Mouse (Mus musculus) embryo, embryonic 11.5 days (tissue): ENCODE results near the gene Tacc2.
"Not testable (repeated sequence)": the region's sequence is repeated elsewhere in the genome, so short reads cannot be mapped to it uniquely, and the experiment has no call there.

ENCODE experiments used
- DNase-seq: peaks from one replicate; pipeline ENCODE4 v3.0.0-alpha.2; 2012; ENCODE audit warnings: low read depth, low spot score

Gene Tacc2

DNA sequence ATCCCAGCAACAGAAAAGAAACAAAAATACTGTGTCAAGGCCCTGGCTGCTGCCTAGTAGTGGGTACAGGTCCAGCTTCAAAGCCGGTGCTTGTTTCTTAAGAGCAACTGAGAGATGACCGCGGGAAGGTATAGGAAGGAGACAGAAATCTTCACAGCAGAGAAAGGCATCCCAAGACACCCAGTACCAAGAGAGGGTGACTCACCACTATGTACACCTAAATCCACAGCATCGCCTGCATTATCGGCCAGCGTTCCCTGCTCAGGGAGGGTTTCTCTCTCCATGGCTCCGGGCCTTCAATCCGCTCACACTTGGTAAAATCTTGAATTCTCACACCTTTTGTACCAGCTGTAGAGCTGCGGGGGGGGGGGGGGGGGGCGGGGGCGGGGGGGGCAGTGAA is 4.4 kb upstream of the Tacc2 start, which contains the start of gene Nsmce4a:
Nsmce4a (minus strand) TSS at position 298 of the 400 bp plus-strand sequence.
- DNase-seq: no peak

DNA sequence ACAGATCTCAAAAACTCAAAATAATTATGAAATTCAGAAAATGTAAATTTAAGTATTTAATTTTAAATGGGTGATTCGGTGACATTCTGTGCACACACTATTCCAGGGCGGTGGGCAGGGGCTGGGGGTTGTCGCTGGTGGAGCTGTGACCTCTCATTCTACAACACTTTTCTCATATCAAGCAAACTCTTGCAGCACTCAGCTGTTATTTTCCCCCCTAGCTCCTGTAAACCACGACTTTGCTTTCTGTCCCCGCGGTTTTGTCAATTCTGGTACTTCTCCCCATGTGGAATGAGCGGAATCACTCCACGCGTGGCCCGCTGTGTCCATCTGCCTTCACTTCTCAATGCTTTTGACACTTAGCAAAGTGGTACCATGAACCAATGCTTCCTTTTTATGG is 3.5 kb upstream of the Tacc2 start:
- DNase-seq: no peak

DNA sequence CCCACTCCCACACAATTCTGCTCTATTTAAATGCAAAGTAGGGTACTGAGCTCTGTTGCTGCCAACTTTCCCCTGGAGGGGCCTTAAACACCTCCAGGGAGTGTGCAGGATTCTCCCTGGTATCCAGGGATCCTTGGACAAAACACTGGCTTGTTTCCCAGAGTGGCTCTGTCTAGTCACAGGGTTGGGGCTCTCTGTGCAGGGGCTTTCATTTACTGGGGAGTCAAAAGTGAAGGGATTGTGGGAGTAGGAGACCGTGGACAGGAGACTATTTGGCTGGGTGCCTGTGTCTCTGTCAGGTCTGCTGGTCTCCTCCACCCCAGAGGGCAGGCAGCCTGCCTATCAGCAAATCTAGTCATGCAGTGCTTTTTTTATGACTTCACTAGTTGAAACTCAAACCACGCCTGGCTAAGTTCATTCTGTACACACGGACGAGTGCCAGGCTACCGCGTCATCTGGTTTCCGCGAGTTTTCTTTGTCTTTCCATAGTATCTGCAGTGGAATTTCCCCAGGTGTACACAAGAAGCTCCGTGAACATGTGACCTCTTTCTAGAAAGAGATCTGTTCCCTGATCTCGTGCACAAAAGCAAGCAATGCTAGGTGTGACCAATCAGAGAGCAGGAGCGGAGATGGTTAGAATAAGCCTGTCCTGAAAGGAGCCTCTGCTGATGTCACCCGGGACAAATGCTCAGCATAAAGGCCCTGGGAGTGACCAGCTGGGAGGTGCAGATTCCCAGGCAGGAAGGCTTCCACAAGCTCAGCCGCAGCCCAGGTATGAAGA is 2.8 kb upstream of the Tacc2 start:
- no peak for DNase-seq

DNA sequence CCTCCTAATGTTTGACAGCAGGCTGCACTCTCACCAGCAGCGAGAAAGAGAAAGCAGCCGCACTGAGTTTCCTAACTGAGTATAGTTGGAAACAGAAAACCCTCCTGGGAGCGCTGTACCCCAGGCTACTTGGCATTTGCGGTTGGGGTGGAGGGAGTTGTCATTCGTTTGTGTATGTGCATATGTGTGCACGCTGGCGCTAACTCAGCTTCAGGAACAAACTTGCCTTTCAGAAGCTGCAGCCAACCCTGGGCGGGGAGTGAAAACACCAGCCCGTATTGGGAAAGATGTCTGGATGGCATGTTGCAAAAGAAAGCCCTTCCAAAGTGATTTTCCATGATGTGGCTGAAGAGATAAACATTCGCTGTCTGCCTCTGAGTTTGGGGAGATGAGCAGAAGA is 257 bp upstream of the Tacc2 start:
- no peak for DNase-seq

DNA sequence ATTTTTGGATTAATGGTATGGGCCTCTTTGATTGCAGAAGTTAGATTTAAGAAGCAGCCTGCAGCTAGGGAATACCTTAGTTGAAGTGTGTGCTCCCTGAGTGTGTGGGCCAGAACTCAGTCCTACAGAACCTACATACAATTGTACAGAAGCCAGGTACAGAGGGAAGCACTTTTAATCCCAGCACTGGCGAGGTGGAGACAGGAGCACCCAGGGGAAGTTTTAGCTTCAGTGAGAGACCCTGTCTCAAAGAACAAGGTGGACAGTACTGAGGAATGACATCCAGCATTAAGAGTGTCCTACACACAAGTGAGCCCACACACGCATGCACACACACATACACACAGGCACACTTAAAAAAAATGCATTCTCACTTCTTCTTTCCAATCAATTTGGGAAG is 828 bp downstream of the Tacc2 start:
- DNase-seq: no peak

DNA sequence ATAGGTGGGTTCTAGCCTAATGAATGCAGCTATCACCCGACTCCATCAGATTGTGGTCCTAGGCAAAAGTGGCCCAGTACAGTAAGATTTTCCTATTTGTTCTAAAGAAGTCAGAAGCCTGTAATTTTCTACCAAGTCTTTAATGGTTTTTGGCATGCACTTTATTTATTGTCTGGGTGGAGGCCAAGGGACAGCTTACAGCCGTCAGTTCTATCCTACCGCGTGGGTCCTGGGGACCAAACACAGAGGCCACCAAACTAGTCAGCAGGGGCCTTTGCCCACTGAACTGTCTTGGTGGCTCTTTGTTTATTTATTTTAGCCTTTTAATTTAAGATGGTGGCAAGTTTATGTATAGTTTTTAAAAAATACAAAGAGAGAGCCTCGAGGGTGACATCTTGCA is 1.4 kb downstream of the Tacc2 start:
- no peak for DNase-seq

DNA sequence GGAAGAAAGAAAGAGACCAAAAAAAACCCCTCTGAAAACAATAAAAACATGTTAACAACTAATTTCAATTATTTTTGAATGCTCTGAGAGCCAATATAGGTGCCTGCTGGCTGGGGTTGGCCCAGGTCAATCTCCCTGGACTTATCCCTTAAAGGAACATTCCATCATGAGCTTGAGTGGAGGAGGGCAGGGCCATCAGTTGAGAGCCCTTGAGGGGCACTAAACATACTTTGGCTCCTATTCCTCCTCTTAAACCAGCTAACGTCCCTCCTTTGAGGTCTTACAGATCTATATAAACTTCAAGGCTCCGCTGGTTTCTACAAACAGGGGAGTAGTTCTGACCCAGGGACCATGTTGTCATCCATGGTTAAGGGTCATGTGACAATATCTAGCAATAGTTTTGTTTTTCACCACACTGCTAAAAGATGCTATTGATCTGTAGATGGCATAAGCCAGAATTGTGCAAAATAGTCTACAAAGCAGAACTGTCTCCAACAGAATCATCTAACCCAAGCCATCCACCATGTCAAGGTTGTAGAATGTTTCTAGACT is 9.4 kb downstream of the Tacc2 start:
- no peak for DNase-seq

DNA sequence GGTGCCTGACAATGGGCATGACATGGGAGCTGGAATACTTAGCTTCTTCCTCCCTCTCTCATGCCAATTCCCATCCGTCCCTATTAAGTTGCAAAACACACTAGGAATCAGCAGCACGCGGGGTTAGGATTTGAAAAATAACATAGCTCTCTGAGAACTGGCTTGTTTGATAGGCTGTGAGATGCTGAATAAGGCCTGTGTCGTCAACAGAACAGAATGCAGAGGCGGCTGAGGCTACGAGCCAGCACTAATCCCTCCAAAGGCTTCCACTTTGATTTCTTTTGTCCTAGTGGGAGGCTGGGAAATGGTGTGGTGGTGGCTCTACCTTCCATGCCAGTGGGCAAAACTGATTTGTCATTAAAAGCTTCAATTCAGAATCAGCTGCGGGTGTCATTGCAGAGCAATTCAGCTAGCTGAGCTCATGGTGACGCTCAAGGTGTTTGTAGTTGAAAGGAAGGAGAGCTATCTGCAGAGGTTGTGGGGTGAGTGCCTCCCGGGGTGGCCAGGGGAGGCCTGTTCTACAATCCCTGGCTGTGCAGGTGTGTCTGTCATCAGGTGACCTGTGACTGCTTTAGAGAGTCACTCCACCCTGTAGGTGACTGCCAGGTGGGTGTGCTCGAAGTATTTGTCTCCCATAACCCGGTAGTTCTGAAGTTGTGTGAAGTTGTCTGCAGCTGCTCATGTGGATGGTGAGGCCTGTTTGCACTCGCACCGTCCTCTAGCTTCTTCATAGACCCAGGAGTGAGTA is 13.0 kb downstream of the Tacc2 start:
- no peak for DNase-seq

DNA sequence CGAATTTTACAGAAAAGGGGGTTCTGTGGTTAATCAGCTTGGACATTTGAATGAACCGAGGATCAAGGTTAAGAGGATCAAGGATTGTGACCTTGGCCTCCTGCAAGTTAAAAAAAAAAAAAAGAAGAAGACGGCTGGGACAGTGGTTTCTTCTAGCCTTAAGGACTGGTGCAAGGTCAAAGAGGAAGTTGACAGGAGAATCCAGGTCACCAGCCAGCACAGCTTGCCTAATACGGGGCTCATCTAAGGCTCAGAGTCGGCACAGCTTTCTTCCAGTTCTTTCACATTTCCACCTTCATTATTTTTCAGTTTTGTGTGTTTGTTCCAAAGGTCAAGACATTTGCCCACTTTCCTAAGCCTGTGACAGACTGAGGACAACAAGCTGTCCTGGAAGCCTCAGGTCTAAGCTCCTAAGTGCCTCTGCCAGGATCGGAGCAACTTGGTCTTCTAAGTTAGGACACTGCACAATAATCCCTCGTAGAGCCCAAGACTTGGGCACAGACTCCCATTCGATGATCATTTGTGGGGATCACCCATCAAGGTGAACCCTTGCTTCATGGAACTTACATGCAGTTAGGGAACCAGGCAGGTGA is 13.7 kb downstream of the Tacc2 start:
- DNase-seq: no peak

DNA sequence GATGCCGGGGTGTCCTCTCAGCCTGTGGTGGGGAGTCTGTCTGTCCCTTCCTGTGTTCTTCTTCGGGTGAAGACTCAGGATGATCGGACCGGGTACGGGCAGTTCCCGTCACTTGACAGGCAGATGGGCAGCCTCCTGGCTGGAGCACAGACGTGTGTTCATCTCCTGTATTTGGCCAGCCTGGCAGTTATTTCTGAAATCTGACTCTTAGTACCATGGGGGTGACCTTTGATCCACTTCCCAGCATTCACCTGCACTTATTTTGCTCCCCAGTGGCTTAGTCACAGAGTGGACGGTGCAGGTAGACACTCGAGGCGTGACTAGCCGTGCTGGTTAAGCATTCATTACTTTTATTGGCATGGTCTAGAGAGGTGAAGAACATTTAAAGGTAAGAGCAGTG is 15.7 kb downstream of the Tacc2 start:
- not testable (repeated sequence) for DNase-seq

DNA sequence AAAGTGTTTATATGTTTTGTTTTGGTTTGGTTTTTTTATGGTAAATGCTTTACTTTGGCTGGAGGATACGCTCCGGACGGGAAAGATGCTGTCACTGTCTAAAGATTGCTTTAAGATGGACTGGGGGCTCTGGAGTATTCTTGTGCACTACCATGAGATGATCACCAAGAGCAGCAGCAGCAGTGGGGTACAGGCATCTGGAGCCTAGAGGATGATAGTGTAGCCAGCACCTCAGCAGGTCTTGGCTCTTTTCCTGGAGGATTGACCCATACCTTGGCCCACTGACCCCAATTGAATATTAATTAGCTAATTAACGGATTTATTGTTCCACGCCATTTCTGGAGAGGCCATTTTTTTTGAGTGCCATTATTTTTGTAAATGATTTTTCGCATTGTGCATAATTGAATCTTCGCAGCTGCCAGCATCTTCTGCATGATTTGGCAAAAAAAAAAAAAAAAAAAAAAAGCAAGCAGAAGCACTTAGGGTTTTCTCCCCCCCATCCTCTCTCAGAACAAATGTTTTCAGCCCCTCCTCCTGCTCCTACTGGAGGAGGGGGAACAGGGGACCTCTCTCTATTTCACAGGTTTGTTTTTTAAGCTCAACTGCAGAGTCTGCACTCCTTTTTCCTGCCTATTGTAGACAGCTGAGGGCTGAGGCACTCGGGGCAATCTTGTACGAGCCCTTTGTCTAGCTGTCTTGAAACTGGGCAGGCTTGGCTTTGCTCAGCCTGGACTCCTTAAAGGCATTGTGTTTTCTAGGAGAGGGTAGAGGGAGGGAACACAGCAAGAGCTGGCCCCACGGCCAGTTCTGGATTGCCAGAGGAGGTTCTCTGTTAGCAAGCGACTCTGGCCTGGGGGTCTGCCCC is 16.4 kb downstream of the Tacc2 start:
- not testable (repeated sequence) for DNase-seq

DNA sequence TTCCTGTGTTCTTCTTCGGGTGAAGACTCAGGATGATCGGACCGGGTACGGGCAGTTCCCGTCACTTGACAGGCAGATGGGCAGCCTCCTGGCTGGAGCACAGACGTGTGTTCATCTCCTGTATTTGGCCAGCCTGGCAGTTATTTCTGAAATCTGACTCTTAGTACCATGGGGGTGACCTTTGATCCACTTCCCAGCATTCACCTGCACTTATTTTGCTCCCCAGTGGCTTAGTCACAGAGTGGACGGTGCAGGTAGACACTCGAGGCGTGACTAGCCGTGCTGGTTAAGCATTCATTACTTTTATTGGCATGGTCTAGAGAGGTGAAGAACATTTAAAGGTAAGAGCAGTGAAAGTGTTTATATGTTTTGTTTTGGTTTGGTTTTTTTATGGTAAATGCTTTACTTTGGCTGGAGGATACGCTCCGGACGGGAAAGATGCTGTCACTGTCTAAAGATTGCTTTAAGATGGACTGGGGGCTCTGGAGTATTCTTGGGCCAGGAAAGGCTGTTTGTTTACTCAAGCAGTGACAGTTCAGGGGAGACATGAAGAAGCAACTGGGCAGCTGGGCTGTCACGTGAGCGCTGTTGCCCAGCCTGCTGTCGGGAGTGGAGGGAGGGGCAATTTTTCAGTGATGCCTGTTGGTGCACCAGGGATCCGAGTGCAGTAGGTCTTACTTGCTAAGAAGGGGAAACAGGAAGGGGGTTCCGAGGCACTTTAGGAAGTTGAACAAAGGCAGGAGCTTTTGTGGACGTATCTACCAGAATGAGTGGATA is 19.0 kb downstream of the Tacc2 start:
- not testable (repeated sequence) for DNase-seq

DNA sequence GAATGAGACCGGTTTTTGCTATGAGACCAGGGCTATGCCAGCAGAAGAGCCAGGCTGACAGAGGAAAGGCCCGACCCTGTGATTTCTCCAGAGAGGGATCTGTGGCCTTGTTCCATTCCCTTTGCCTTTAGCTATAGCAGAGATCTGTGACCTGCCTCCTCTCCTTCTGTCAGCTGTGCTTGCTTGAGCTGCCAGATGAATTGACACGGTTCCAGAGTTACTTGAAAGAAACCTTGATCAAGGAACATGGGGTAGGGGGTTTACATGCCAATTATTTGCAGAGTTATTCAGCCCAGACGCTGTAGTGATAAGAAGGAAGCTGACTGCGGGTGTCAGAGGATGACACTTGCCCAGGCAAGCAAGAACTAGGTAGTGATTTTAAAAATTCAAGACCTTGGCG is 20.3 kb downstream of the Tacc2 start:
- DNase-seq: no peak

DNA sequence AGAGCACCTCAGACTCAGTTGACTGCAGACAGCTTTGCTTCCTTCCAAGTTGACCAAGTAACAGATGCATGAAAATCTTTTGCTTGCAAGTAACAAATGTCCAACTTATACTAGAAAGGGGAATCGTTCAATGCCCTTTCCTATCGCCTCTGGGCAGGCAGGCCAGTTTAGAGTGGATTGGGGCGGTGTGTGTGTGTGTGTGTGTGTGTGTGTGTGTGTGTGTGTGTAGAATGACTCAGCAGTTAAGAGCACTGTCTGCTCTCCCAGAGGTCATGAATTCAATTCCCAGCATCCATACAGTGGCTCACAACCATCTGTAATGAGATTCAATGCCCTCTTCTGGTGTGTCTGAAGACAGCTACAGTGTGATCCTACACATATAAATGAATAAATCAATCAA is 22.8 kb downstream of the Tacc2 start:
- no peak for DNase-seq

DNA sequence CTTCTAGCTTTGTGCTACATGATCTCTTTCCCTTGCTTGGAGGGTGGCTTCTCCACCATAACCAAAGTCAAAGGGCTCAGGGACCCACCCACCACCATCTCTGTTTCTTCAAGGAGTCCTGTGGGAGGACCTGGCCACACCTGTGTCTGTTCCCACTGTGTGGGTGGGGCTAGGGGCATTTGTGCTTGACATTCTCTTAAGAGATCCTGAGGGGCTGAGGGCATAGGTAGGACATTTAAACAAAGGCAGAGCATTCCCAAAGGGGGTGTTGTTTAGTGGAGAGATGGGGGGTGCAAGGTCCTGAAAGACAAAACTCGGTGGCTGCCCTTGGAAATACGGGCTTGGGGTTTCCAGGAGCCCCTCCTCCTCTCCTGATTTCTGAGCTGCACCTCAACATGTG is 23.3 kb downstream of the Tacc2 start:
- DNase-seq: no peak

DNA sequence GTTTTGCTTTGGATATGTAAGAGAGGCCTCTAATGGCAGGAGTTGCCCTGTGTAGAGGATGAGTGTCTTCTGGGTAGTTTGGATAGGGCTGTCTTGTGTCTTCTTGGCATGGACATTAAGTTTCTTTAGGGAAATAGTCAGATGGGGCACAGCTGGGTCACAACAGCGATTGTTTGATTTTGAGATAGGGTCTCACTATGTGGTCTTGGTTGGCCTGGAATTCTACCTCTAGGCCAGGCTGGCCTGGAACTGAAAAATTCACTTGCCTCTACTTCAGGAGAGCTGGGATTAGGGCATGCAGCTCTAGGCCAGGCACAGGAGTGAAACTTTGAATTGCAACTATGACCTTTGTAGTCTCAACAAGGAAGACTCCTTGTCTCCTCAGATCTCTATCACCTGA is 25.6 kb downstream of the Tacc2 start:
- no peak for DNase-seq

DNA sequence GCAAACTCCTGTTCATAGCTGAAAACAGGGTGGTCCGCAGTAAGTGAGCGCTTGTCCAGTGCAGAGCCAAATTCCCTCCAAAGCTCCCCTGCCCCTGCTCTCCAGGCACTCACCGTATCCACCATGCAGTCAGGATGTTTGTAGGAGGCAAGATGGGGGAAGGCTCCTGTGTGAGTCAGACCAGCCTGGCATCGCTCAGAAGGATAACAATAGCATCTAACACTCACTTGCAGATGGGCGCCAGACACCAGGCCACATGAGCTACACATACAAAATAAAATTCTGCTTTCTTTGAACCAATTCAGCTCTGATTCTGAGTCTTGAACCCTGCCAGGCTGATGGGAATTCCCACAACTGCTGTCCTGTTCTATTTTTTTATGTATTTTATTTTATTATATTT is 26.3 kb downstream of the Tacc2 start:
- no peak for DNase-seq

DNA sequence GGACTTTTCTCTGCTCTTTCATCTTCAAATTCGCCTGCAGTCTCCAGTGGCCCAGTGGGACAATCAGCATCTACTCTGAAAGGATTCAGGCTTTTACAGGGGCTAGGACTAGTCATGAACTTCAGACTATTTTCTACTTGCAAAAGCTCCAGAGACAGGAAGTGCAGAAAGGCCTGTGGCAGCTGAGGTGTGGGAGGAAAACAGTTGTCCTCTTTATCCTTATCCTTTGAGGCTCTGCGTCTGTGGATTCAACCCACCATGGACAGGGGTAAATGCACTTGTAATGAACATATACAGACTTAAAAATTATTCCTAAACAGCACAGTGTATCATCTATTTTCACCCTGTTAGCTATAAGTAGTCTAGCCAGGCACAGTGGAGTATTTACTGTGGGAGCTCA is 27.2 kb downstream of the Tacc2 start:
- DNase-seq: no peak

DNA sequence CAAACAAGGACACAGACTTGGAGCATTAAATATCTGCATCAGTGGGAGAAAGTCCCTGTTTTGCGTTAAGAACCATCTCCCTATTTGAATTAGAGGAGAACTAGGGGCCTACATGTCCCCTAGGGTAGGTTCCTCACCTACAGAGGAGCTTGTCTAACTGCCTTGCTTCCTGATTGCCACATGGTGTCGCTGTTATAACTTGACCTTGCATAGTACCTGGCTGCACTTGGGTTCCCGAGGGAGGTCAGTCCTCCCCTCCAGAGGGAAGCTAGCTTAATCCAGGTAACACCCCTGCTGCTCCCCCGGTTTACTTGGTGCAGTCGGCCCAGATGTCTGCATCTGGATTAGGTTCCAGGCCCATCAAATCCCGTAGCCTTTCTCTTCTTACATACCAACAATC is 27.9 kb downstream of the Tacc2 start:
- peak; percentile 14 for DNase-seq

DNA sequence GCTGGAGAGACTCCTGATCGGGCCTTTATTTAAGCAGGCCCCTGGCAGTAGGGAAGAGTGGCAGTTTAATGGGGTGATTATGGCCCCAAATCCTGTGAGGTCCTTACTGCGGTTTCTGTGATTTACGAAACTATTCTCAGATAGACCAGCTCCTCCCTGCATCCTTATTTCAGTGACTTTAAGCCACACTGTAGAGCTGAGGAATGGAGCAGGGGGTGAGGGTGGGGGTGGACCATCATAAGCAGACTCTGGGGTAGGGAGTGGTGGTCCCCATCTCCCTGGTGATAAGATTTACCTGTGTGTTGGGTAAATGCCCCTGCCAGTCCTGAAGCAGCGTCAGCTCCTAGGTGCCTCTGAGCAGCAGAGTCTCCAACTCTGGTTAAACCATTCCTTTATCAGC is 29.7 kb downstream of the Tacc2 start:
- no peak for DNase-seq

DNA sequence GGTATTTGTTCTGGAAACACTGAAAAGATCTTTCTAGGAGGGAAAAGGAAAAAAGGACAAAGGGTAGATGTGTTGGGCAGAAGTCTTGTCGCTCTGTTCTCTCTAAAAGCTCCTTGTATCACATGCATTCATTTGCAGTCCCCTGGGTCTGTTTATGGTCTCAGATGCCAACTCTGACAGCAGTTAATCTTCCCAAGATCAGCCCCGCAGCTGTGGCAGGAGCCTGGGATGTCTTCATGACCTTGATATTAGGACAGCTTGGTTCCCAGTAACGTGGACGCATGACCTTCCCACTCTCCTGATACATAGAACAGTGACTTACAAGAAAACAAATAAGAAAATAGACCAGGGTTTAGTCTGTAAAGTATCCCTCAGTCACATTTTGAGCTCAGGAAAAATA is 36.7 kb downstream of the Tacc2 start:
- no peak for DNase-seq
